Mouse (Mus musculus) urinary bladder, postnatal 36 days (tissue): ENCODE data around the gene Hibch.
"Not testable (repeated sequence)": the region's sequence is repeated elsewhere in the genome, so short reads cannot be mapped to it uniquely, and the experiment has no call there.

Source experiments
- DNase-seq, 2 experiments: peaks; one replicate each; pipeline ENCODE4 v3.0.0; 2022; ENCODE audit warnings: low spot score in 2 of 2, mixed read lengths in 1 of 2

Hibch gene

GRCm38 (mm10) chr1:52844782-52845665 is at the start of gene Hibch:
Gene Hibch, plus strand, starts transcription at chr1:52844929.
- DNase-seq: peak; percentile 98 to 99

DNA sequence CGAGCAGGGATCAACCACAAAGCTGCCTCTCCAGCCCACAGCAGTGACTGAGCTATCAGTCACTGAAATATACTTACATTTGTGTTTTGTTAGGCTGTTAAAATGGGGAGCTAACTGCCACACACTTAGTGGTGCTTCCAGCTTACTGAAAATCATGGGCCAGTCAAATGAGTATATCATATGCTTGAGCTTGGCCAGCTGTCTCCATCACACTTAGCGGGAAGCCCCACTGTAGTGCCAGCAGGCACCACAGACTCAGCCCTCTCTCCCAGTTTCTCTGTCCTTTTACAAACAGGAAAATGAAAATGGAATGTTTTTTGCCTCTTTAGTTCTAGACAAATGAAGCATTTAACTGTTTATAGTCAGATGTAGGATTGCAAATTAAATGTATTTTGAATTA is 48.8 kb upstream of the Hibch start:
- no peak for DNase-seq

GRCm38 (mm10) chr1:52799056-52799726 is 45.5 kb upstream of the Hibch start:
- DNase-seq: peak; percentile 23 to 39

DNA sequence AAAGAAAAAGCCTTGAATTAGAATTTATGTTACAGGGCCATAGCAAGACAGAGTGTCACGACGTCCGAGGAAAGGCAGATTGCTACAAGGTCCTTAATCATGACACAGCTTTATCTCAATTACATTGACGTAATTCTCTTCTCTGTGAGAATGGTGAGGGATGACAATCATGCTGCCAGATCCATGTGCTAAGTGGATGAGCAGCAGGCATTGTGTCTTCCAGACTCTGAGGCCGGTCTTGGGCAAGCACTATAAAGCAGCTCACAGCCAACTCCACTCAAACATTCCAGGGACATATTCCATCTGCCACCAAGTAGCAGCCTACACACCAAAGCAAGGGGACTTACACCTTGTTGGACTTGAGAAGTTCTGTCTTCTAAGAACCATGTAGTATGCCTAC is 45.0 kb upstream of the Hibch start:
- DNase-seq: no peak

DNA sequence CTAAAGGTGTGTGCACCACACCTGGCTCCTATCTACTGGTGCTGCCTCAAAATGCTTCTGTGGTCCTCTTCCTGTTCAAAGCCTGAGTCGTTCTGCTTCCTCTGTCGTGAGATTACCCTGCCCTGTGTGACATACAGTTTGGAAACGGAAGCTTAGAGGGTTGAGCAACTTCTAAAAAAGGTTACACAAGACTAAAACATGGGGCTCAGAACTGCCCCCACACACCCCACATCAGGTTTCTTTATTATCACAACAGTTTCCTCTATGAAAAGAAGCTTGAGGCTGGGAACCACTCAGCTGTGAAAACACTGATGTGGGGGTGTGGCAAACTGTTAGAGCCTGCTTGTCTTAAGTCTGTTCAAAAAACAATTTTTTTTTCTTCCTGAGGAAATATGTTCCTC is 44.4 kb upstream of the Hibch start:
- no peak for DNase-seq

- no peak for DNase-seq
Measured at GRCm38 (mm10) chr1:52801651-52802050, 43.1 kb upstream of the Hibch start.

GRCm38 (mm10) chr1:52802406-52802975 is 42.2 kb upstream of the Hibch start:
- DNase-seq: no peak

DNA sequence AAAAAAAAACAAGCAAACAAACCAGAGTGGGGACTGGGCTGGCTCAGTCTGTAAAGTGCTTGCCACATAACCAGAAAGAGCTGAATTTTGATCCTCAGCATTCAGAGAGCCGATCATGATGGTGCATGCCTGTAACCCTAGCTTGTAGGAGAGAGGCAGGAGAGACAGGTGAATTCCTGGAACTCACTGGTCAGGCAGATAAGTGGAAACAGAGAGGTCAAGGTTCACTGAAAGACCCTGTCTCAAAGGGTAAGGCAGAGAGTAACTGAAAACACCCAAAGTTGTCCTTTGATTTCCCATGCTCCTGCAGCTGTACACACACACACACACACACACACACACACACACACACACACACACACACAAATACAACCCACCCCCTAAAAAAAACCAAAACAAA is 39.7 kb upstream of the Hibch start:
- no peak for DNase-seq

- no peak for DNase-seq
Measured at GRCm38 (mm10) chr1:52808456-52808855, 36.3 kb upstream of the Hibch start.

DNA sequence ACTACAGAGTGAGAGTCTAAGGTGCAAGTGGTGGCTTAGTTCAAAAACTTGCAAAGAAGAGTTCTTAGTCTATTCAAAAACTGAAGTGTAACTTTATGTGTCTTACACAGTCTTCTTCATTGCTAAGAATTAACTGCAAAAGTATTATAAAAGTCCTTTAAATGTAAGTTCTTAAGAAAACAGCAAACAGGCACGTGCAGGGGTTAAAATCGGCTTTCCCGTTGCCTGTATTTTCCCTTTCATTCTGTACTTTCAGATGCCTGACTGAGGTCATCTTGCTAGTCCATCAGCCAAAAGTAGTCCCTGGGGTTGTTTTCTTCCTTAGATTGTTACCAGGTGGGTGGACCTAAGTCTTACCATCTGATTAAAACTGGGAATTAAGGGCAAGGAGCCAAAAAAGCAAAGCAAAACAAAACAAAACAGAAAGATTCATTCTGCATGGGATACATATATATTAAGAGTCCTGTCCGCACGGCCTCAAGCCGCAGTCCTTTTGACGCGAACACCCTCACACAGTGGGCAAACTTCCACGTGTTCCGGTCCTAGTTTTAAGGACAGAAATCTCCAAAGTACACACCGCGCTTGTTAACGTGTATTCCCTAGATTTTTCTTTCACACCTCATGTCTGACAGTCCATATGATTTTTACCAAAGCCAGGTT is 28.4 kb upstream of the Hibch start:
- no peak for DNase-seq

DNA sequence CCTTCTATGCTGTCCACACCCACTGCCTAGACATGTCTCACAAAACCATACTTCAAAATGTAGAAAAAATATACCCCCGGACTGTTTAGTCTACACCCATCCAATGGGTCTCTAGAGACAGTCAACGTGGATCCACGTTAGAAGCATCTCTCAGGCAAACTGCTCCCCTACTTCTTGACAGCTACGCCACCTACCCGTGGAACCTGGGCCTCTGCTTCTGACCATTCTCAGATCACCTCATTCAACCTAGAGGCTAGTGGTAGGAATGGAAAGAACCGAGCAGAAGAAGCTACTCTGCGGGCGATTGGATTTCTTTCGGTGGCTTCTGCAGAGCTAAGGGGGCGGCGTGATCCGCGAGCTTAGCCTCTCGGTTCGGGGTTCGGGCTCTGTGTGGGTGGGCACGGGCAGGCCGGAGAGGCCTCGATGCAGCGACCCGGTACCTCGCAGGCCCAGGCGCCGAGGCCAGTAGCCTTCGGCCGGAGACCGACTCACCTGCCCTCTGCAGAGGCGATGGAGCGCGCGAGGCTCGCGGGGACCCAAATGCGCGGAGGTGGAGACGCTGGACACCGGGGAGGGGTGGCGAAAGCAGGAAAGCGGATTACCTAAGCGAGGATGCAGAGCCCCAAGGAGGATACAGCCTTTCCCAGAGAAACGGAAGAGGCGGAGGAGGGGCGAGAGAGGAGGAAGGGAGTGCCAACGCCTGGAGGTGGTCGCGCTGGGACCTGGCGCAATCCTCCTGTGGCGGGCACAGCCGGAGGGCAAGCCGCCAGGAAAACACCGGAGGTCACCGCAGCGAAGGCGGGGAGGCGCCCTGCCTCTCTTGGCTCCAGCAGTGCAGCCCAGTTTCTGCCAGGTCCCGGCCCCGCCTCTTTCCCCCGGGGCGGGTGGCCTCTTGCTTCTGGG is 27.6 kb upstream of the Hibch start, which contains the start of gene Inpp1:
Gene Inpp1 (minus strand): TSS at position 779 of the 903 bp plus-strand sequence.
- DNase-seq: peak; percentile 68 to 86

DNA sequence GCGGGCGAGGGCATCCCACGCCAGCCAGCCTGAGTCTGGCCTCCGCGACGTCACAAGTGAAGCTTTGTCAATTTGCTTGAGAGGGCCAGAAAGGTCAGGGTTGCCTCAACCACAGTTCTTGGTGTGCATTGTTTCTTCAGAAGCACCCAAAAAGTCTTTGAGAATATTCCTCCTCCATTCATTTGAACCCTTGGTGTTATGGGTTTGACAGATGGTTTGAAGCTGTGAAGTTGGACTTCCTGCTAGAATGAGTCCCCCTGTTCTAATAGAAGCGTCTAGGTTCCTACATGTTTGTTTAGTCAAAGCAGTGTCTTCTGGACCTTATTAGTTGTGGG is 26.9 kb upstream of the Hibch start:
- DNase-seq: no peak

DNA sequence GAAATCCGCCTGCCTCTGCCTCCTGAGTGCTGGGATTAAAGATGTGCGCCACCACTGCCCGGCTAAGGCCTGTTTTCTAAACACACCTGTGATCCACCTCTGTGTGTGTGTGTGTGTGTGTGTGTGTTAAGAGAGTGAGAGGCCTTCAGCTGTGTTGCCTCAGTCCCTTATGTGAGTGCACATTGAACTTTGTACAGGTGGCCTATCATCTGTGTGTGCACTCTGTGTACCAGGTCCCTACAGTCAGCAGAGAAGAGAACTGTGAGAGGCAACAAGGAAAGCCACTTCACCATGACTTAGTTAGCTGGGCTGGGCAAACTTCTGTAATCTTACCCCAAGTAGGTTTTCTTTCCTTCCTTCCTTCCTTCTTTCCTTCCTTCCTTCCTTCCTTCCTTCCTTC is 5.6 kb upstream of the Hibch start:
- DNase-seq: no peak

DNA sequence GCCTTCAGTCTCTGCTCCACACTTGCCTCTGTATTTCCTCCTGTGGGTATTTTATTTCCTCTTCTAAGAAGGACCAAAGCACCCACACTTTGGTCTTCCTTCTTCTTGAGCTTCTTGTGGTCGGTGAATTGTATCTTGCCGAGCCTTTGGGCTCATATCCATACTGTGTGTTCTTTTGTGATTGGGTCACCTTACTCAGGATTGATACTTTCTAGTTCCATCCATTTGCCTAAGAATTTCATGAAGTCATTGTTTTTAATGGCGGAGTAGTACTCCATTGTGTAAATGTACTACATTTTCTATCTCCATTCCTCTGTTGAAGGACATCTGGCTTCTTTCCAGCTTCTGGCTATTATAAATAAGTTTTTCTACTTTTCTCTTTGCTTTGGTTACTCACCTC is 375 bp upstream of the Hibch start:
- peak in 1 of 2 experiments; percentile 4 for DNase-seq

GRCm38 (mm10) chr1:52846556-52846955 is 1.8 kb downstream of the Hibch start:
- DNase-seq: no peak

- no peak for DNase-seq
Measured at GRCm38 (mm10) chr1:52849422-52849821, 4.7 kb downstream of the Hibch start.

GRCm38 (mm10) chr1:52854029-52854428 is 9.3 kb downstream of the Hibch start:
- not testable (repeated sequence) for DNase-seq

GRCm38 (mm10) chr1:52855904-52856601 is 11.3 kb downstream of the Hibch start:
- DNase-seq: no peak

- no peak for DNase-seq
Measured at GRCm38 (mm10) chr1:52864220-52864619, 19.5 kb downstream of the Hibch start.

DNA sequence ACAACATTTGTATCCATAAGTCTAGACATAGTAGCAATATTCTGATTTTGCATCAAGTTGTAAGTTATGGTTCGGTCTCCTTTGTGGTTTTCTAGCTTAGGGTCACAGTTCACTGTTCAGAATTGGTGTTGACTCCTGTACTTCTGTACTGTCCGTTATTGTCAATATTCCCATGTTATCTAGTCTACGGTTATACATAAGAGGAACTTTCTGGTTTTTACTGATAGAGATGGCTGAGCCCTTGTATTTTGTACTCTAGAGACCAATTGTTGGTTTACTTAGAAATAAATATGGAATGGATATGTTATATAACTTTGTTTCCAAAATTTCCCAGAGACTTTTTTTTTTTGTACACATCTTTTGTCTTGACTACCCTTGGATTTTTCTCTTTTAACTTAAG is 21.3 kb downstream of the Hibch start:
- DNase-seq: no peak

DNA sequence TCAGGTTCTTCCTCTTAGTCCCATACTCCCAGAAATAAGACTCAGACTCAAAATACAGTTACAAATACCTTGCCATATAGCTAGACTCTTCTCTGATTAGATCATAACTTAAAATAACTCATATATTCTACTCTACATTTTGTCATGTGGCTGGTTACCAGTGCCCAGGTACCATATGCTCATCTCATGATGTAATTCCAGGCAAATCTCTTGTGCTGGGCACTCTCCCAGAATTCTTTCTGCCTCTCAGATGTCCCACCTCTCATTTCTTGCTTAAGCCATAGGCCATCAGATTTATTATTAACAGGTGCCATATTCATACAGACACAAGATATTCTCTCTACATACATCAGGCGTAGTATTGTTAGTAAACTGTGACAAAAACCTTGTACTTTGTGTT is 23.1 kb downstream of the Hibch start:
- no peak for DNase-seq
